Mouse (Mus musculus) left cerebral cortex, adult 2 months (tissue): ENCODE data around the gene Zbtb12. TPM values are rescaled to one million over a fixed set of nuclear protein-coding genes. Genes with fewer than 3 reads are reported as not detected.
A peak's percentile ranks its signal among the peaks of the same experiment; 100 is the strongest.

Experiments
- DNase-seq, 2 experiments: peaks; one replicate each; pipeline ENCODE4 v3.0.0; 2021 to 2022; ENCODE audit warnings: low spot score in 2 of 2, mixed read lengths in 1 of 2; ENCODE audit errors: extremely low spot score in 1 of 2
- H3K27ac ChIP-seq: fragments of 200-600 bp; 2 replicates; pipeline ENCODE4 v1.8.1; 2022
- H3K4me3 ChIP-seq: fragments of 200-600 bp; 2 replicates; pipeline ENCODE4 v1.8.1; 2022
- CTCF ChIP-seq: fragments of 200-600 bp; IDR thresholded peaks from 2 replicates; pipeline ENCODE4 v1.8.1; 2022; ENCODE audit warnings: antibody characterized with exemption, mild to moderate bottlenecking, moderate library complexity
- intact Hi-C: fragments of 180-260 bp; cut with DNase I; formaldehyde crosslinking; loops from one replicate; pipeline ENCODE4 v1.15.1; 2025
- total RNA-seq, 2 experiments: library from RNA; stranded (reverse); gene quantifications; 2 replicates each; pipeline ENCODE4 v1.2.3; 2021

The Zbtb12 gene
- total RNA-seq, 2 experiments from 2014 or later = 6.5 to 7.4 TPM

DNA sequence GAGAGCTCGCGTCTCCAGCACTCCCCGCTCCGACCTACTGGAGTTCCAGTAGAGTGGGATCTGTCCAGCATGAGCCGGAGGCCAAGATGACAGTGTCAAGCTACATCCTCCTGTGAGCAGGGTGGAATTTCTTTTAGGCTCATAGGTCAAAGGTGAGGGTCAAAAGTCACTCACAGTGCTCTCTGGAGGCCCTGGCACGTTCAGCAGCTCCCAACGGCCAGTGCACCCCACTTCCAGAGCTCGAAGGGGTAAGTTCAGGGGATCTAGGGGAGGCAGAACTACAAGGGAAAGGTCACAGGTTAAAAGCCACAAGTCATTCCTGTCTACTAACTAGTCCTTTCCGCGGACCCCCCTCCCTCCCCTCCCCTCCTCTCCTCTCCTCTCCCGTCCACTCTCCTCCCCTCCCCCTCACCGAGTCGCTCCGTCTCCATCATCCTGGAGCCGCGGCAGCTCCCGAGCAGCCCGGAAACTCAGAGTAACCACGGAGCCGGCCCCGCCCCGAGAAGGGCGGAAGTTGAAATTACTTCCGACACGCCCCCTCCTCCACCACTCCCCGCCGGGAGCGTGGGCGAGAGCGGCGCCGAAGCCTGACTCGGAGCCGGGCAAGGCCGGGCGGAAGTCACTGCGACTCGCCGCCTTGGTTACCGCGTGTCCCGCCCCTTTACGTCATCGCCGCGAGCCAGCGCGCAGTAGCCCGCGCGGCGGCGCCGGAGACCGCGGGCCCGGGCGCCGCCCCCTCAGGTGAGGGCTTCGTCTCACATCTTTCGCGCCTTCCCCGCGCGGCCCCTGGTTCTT is 29.4 kb upstream of the Zbtb12 start, which contains the start of the genes Skiv2l and Nelfe:
Gene Skiv2l (minus strand): TSS at position 489 of the 795 bp plus-strand sequence.
Gene Nelfe (plus strand): TSS at position 670 of the 795 bp plus-strand sequence.
- TF ChIP-seq CTCF = no peak; the same call in 1 of the 2 replicates

DNA sequence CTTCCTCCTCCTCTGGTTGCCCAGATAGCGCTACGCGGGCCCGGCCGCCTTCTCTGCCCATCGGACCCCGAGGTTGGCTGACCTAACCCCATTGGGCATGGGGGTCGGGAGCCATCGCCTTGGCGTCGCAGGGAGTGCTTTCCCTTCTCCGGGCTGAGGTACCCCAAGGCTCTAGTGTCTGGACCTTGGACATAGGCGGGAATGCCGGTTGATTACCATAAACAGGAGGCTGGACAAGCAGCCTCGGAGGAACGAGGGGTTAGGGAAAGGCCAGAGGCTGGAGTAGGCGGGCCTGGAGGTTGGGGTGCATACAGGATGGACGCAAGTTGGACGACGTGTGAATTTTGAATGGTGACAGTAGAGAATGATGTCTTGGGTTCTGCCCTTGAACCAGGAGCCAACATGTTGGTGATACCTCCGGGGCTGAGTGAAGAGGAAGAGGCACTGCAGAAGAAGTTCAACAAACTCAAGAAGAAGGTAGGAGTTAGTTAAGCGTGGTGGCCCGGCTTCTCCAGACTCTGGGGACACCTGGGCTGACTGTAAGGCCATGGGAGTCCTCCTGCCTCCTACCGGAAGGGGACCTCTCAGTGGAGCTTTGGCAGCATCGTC is 28.7 kb upstream of the Zbtb12 start:
- intact Hi-C loops = loop anchor here (1.0 to 5.0 kb wide), 3 partner anchors 14 to 387 kb away; partner anchors contain the start of genes Nfkbil1 and Stk19
- no peak for TF ChIP-seq CTCF
- Histone ChIP-seq H3K4me3 (peak overlapping the region; percentile 81), H3K27ac (peak overlapping the region; percentile 71)
- no peak for DNase-seq

More for the DNA sequence above, 29.4 kb upstream of the Zbtb12 start, which contains the start of the genes Skiv2l and Nelfe:
- intact Hi-C loops = loop anchor here (1.0 to 5.0 kb wide), 3 partner anchors 14 to 387 kb away; partner anchors contain the start of genes Nfkbil1 and Stk19
- peak within 1 kb of the TSS; percentile 71 for H3K27ac ChIP-seq
- peak within 1 kb of the TSS; percentile 81 for H3K4me3 ChIP-seq
- DNase-seq = peak; percentile 98

DNA sequence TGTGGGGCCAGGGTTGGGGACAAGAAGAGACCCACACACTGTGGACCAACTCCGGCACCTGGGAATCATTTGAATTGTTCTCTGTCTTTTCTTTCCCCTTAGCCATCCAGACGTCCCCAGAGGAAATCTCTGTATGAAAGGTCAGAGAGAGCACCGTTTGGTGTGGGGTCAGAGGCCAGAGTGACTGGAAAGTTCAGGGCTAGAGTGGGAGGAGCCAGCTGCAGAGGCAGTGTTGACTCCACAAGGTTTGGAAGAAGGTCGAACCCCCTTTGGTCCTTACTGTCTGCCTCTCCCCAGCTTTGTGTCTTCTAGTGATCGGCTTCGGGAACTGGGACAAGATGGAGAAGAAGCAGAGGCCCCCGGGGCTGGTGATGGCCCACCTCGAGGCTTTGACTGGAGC is 25.8 kb upstream of the Zbtb12 start:
- H3K27ac ChIP-seq = no peak overlapping the region
- TF ChIP-seq CTCF = no peak
- DNase-seq = no peak
- intact Hi-C loops = loop anchor here (5.0 kb wide), 1 partner anchor 384 kb away; the partner anchor contains the start of gene Nfkbil1
- no peak overlapping the region for H3K4me3 ChIP-seq

DNA sequence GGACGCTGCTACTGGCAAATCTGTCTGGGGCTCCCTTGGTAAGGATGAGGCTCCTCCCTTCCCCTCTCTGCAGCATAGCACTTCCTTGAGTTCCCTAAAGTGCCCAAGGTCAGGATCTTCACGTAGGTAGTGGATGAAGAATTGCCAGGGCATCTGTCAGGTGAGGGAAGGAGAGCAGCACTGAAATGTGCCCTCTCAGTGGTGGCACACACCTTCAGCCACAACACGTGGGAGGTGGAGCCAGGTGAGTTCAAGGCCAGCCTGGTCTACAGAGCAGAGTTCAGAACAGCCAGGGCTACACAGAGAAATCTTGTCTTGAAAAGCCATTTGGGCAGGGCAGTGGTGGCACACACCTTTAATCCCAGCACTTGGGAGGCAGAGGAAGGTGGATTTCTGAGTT is 24.5 kb upstream of the Zbtb12 start:
- no peak for TF ChIP-seq CTCF
- DNase-seq = no peak
- intact Hi-C loops = loop anchor here (2.0 to 5.0 kb wide), 3 partner anchors 38 to 383 kb away; partner anchors contain the start of genes Lsm2 and Nfkbil1
- Histone ChIP-seq H3K4me3 (no peak overlapping the region), H3K27ac (no peak overlapping the region)

DNA sequence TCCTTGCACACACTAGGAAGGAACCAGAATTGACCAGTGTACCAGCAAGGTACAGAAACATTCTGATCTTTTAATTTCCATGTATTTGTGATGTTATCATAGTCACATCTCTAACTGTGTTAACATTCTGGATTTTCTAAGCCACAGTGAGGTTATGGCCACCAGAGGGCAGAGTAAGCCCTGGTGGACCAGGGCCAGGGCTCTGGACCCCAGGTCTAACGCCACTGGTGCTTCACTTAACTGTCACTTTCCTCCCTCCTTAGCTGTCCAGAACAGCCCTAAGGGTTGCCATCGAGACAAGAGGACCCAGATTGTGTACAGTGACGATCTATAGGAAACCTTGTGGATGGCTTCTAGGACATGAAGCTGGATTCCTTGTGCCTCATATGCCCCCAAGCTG is 23.5 kb upstream of the Zbtb12 start:
- intact Hi-C loops = loop anchor here (2.0 to 5.0 kb wide), 2 partner anchors 37 to 126 kb away; partner anchors contain the start of gene Lsm2
- no peak for DNase-seq
- H3K4me3 ChIP-seq = no peak overlapping the region
- peak; percentile 84 for TF ChIP-seq CTCF
- H3K27ac ChIP-seq = no peak overlapping the region

DNA sequence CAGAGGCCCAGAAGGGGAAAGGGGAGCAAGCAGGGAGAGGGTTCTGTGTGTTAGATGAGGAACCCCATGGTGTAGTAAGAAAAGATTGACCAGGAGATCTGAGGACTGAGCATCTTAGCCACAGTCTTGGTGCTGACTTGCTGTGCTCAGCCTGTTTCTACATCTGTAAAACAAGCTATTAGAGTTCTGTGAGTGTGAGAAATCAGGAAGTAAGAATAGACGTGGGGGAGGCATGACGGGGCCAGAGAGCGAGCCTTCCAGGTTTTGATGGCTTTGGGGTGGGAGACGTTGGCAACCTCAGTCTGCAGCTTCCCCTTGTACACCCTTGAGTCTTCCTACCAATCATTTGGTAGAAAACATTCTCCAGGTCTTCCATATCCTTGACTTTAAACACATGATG is 20.6 kb upstream of the Zbtb12 start:
- Histone ChIP-seq H3K27ac (no peak overlapping the region), H3K4me3 (no peak overlapping the region)
- DNase-seq = no peak
- TF ChIP-seq CTCF = no peak
- intact Hi-C loops = loop anchor here (5.0 kb wide), 1 partner anchor 124 kb away; the partner anchor contains the start of gene Lsm2

DNA sequence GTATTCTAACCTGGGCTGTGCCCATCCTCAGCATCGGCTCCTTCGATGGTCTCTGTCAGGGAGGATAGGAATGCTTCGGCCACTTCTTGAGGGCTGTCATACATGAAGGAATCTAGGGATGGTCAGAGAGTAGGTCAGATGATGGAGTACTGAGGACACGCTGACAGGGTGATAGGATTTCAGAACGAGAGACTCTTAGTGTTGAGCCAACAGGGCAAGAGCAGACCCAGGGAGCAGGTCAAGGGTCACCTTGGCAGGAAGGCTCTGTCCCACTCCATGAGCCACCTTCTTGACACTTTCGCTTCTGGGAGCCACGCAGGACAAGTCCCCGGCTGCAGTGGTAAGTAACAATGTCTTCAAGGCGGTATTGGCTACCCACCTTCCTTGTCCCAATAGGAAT is 18.8 kb upstream of the Zbtb12 start:
- Histone ChIP-seq H3K27ac (no peak overlapping the region), H3K4me3 (no peak overlapping the region)
- no peak for TF ChIP-seq CTCF
- DNase-seq = no peak
- intact Hi-C loops = no loop called here

DNA sequence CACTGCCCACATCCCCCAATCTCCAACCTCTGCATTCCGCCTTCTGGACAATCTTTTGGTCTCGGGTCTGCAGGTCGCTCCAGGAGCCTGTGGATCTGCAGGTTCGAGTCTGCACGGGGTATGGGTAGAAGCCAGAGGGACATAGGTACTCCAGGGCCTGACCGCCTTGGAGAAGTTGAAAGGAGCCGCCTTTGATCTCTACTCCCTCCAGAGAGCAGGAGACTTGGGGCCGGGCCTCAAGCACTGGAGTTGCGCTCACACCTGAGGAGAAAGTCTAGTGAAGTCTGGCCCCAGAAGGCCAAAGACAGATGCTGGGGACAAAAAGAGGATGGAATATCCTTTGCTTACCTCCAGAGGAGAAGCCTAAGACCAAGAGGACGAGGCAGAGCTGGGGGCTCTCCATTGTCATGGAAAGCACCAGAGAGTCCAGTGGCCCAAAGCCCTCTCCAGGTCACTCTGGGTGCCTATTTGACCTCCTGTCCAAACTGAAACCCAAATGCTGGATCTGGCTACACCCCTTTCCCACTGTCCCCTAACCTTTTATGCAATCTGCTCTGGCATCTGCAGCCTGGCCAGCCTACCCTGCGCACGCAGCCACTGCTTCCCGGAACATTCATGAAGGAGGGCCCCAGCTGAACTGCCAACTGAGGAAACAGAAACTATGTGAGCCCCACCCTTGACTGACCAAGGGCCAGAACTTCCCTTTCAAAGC is 17.4 kb upstream of the Zbtb12 start:
- H3K4me3 ChIP-seq = no peak overlapping the region
- no peak overlapping the region for H3K27ac ChIP-seq
- intact Hi-C loops = no loop called here
- TF ChIP-seq CTCF = no peak
- no peak for DNase-seq

DNA sequence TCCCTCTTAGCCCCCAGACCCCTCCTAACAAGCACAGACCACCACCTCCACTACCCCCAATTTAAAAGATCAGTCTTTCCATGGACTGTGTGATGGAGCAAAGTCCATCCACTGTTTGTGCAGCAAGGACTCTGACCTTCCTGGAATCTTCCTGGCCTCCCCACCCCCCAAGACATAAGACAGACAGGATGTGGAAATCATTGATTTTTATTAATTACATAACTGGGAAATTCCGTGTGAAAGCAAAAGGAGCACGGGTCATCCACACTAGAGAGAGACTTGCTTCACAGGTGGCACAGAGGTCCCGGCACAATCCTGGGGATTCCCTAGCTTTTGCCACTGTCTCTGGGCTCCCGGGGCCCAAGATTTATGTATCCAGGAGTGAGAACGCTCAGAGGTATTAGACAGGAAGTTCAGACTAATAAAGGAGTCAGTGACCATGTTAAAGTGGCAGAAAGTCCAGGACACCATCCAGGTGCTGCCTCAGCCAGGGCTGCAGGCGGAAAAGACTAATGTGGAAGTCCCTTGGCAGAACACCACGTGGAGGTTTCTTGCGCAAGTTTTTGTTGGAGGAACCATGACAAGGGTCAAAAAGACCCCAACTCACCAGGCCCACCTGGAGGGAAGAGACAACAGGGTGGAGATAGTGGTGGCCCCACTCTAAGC is 16.7 kb upstream of the Zbtb12 start, which contains the start of gene Cfb:
Gene Cfb (minus strand): TSS at position 103 of the 666 bp plus-strand sequence.
- Histone ChIP-seq H3K27ac (no peak within 1 kb of the TSS), H3K4me3 (no peak within 1 kb of the TSS)
- intact Hi-C loops = no loop called here
- no peak for DNase-seq
- no peak for TF ChIP-seq CTCF

DNA sequence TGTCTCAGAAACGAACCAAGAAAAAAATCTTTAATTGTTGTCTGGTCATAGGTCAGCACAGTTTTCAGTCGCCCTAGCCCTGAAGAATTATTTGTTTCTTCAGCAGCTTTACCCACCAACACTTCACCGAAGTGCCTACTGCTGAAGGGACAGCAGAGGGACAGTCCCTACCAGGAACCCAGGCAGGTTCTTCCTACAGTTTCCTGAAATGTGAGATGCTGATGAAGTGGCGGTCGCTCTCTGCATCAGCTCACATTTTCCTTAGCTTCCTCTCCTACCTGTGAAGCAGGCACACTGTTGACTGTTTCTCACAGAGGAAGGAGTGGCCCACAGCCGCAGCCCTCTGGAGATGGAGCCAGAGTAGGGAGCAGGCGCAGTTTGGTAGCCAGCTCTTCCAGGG is 13.3 kb upstream of the Zbtb12 start:
- no peak for TF ChIP-seq CTCF
- DNase-seq = no peak
- H3K27ac ChIP-seq = no peak overlapping the region
- intact Hi-C loops = no loop called here
- H3K4me3 ChIP-seq = no peak overlapping the region

DNA sequence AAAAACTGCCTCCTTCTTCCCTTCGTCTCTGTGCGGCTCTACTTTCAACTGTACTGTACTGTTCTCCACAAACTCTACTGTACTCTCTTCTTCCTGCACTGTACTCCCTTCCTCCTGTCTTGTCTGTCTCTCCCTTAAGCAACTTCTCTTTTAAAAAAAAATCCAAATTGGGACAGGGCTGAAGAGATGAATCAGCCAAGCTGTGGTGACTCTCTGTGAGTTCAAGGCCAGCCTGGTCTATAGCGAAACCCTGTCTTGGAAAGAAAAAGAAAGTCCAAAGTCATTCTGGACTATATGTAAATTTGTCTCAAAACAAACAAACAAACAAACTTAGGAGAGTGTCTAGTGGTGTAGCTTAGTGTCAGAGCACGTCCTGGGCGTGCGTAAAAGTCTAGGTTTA is 5.0 kb upstream of the Zbtb12 start:
- no peak overlapping the region for H3K27ac ChIP-seq
- intact Hi-C loops = loop anchor here (10.0 kb wide), 1 partner anchor 150 kb away; no protein-coding TSS in a partner anchor
- no peak for TF ChIP-seq CTCF
- DNase-seq = no peak
- no peak overlapping the region for H3K4me3 ChIP-seq
